Mouse (Mus musculus) kidney, embryonic 15.5 days (tissue): Measurements from ENCODE around the gene Arhgef17. TPM values are rescaled to one million over a fixed set of nuclear protein-coding genes. Genes with fewer than 3 reads are reported as not detected.
A peak's percentile ranks its signal among the peaks of the same experiment; 100 is the strongest.

Experiments
- ATAC-seq: fragments of 200-750 bp; cut with Nextera tagmentation; replicated peaks from 2 replicates; pipeline ENCODE4 v1.8.0; 2017; ENCODE audit warnings: moderate TSS enrichment; ENCODE audit not compliant: low FRiP score
- H3K27ac ChIP-seq: fragments of 300-500 bp; sonication (generic); 2 replicates; pipeline ENCODE4 v1.5.1; 2015; ENCODE audit warnings: mild to moderate bottlenecking, inconsistent platforms
- H3K27me3 ChIP-seq: fragments of 300-500 bp; sonication (generic); 2 replicates; pipeline ENCODE4 v1.6.1; 2015; ENCODE audit warnings: inconsistent platforms
- H3K36me3 ChIP-seq: fragments of 300-500 bp; sonication (generic); 2 replicates; pipeline ENCODE4 v1.6.1; 2015; ENCODE audit warnings: inconsistent platforms
- H3K4me1 ChIP-seq: fragments of 300-500 bp; sonication (generic); 2 replicates; pipeline ENCODE4 v1.6.1; 2015; ENCODE audit warnings: inconsistent platforms
- H3K4me2 ChIP-seq: fragments of 300-500 bp; sonication (generic); 2 replicates; pipeline ENCODE4 v1.6.1; 2015; ENCODE audit warnings: moderate library complexity, mild to moderate bottlenecking, inconsistent platforms
- H3K4me3 ChIP-seq: fragments of 300-500 bp; sonication (generic); replicated peaks from 2 replicates; pipeline ENCODE4 v1.5.1; 2015; ENCODE audit warnings: mild to moderate bottlenecking, inconsistent platforms
- H3K9ac ChIP-seq: fragments of 300-500 bp; sonication (generic); 2 replicates; pipeline ENCODE4 v1.6.1; 2015; ENCODE audit warnings: mild to moderate bottlenecking, inconsistent platforms
- H3K9me3 ChIP-seq: fragments of 300-500 bp; sonication (generic); replicated peaks from 2 replicates; pipeline ENCODE4 v1.6.1; 2016; ENCODE audit warnings: inconsistent platforms
- whole genome bisulfite sequencing: fragments of 180-500 bp; shearing (Covaris S2); methylation state at CpG from one replicate; pipeline ENCODE4 v1.1.7; 2015; ENCODE audit warnings: mixed read lengths; 5-methylcytosine and 5-hydroxymethylcytosine counted together
- polyA plus RNA-seq: library from polyadenylated mRNA; unstranded; fragments of >200 nt; fragmentation: Nextera tagmentation; extraction: Ambion mirVana; gene quantifications from 2 replicates; pipeline ENCODE4 v1.2.1, GENCODE M21; 2015

Gene Arhgef17
- polyA plus RNA-seq, 1 experiment from 2014 or later = 12.2 TPM

- Histone ChIP-seq H3K9me3 (no peaks in the 10 kb centered on the region), H3K4me3 (no peak overlapping the region), H3K9ac (no peak overlapping the region), H3K27me3 (no peaks in the 10 kb centered on the region), H3K27ac (no peak overlapping the region), H3K36me3 (no peaks in the 10 kb centered on the region), H3K4me2 (no peak overlapping the region), H3K4me1 (peaks cover 15% of the 10 kb centered on the region)
- WGBS = 78% methylated on average over 3 of the region's 3 CpGs
- ATAC-seq = no peak
Measured at GRCm38 (mm10) chr7:100937481-100937880, 5.6 kb upstream of the Arhgef17 start.

- H3K4me3 ChIP-seq = no peak overlapping the region
- H3K36me3 ChIP-seq = peaks cover 9% of the 10 kb centered on the region
- H3K4me1 ChIP-seq = peaks cover 37% of the 10 kb centered on the region
- H3K9ac ChIP-seq = 0 out of 2 replicates have a peak overlapping the region, but pooled peaks have one; percentile 15
- H3K4me2 ChIP-seq = 0 out of 2 replicates have a peak overlapping the region, but pooled peaks have one; percentile 87
- H3K27me3 ChIP-seq = no peaks in the 10 kb centered on the region
- H3K27ac ChIP-seq = peak overlapping the region; percentile 100; the same call in 1 of the 2 replicates
- no peaks in the 10 kb centered on the region for H3K9me3 ChIP-seq
- ATAC-seq = no peak
Measured at GRCm38 (mm10) chr7:100933520-100933919, 1.6 kb upstream of the Arhgef17 start.

- peak; percentile 93 for ATAC-seq
- peak overlapping the region; percentile 95 for H3K9ac ChIP-seq
- H3K27ac ChIP-seq = peak overlapping the region; percentile 100
- H3K27me3 ChIP-seq = no peaks in the 10 kb centered on the region
- H3K4me1 ChIP-seq = peaks cover 47% of the 10 kb centered on the region
- no peaks in the 10 kb centered on the region for H3K9me3 ChIP-seq
- peak overlapping the region; percentile 83 for H3K4me3 ChIP-seq
- H3K36me3 ChIP-seq = peaks cover 14% of the 10 kb centered on the region
- H3K4me2 ChIP-seq = peak overlapping the region; percentile 87
- under 1% methylated on average over 27 of the region's 27 CpGs for WGBS
Measured at GRCm38 (mm10) chr7:100932481-100933007, 637 bp upstream of the Arhgef17 start.

DNA sequence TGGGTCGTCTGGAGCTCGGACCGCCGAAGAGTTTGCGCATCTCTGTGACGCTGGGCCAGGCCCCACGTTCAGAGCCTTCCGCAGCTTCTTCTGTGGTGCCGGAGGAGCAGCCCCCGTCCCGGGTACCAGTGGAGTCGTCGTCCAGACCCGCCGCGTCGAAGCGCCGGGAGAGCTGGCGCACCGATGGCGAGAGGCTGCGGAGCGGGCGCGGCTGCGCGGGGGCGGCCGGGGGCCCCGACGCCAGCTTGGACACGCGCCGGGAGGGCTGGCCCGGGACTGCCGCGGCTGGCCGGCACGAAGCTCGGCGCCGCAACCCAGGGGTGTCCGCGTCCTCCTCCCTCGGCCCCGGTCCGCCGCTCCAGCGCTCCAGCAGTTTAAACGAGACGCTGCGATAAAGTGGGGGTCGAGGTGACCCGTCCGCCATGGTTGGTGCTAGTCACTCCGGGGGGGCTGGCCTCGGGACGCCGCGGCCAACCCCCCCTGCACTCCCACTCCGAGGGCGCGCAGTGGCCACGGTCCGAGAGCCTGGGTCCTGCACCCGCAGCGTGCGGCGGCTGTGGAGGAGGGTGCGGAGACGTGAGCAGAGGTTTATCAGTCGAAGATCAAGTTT is 486 bp downstream of the Arhgef17 start:
- no peaks in the 10 kb centered on the region for H3K9me3 ChIP-seq
- peak overlapping the region; percentile 100 for H3K27ac ChIP-seq
- H3K9ac ChIP-seq = peak overlapping the region; percentile 95
- under 1% methylated on average over 71 of the region's 73 CpGs for WGBS
- peak overlapping the region; percentile 87 for H3K4me2 ChIP-seq
- H3K36me3 ChIP-seq = peaks cover 14% of the 10 kb centered on the region
- H3K27me3 ChIP-seq = no peaks in the 10 kb centered on the region
- peak overlapping the region; percentile 83 for H3K4me3 ChIP-seq
- peak; percentile 11 for ATAC-seq
- H3K4me1 ChIP-seq = peaks cover 58% of the 10 kb centered on the region

DNA sequence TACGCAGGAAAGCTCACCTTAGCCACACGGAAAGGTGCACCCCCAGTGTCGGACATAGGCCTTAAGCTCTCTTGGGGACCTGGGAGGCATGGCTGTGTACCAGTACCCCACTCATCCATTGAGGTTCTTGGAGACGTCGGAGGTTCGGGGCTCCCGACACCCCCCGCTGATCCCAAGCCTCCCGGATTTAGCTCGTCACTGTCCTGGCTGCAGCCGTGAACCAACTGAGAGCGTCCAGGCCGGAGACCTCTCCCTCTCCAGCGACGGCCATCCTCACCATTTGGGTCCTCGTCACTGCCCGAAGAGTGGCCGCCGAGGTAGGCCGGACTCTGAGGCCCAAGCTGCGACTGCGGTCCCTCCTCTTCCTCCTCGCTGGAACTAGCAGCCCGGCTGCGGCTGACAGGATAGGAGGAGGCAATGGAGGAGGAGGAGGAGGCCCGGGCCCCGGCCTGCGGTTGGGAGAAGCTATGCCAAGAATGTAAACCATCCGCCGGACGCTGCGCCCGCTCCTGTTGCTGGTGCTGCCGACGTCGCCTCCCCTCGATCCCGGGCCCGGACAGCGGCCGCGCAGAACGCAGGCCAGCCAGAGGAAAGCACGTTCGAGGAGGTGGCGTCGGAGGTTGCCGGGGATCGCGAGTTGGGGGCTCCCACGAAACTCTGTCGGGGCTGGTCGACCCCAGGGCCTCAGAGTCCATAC is 1.1 kb downstream of the Arhgef17 start:
- peaks cover 65% of the 10 kb centered on the region for H3K4me1 ChIP-seq
- no peak for ATAC-seq
- 5% methylated on average over 53 of the region's 53 CpGs for WGBS

GRCm38 (mm10) chr7:100929639-100930303 is 2.1 kb downstream of the Arhgef17 start:
- no peak overlapping the region; the same call in 1 of the 2 replicates for H3K27ac ChIP-seq

More for the DNA sequence above, 1.1 kb downstream of the Arhgef17 start:
- H3K27me3 ChIP-seq = no peaks in the 10 kb centered on the region
- H3K27ac ChIP-seq = peak overlapping the region; percentile 100
- no peaks in the 10 kb centered on the region for H3K9me3 ChIP-seq
- H3K36me3 ChIP-seq = peaks cover 14% of the 10 kb centered on the region
- peak overlapping the region; percentile 95 for H3K9ac ChIP-seq
- H3K4me3 ChIP-seq = peak overlapping the region; percentile 83
- peak overlapping the region; percentile 87 for H3K4me2 ChIP-seq

GRCm38 (mm10) chr7:100928456-100928855 is 3.5 kb downstream of the Arhgef17 start:
- Histone ChIP-seq H3K4me1 (peaks cover 86% of the 10 kb centered on the region), H3K27ac (no peak overlapping the region)
- no peak for ATAC-seq

More at GRCm38 (mm10) chr7:100929639-100930303, 2.1 kb downstream of the Arhgef17 start:
- peaks cover 19% of the 10 kb centered on the region for H3K36me3 ChIP-seq
- peaks cover 75% of the 10 kb centered on the region for H3K4me1 ChIP-seq
- no peaks in the 10 kb centered on the region for H3K9me3 ChIP-seq
- 60% methylated on average over 19 of the region's 19 CpGs for WGBS
- H3K4me2 ChIP-seq = peak overlapping the region; percentile 87
- peak overlapping the region; percentile 95 for H3K9ac ChIP-seq
- H3K27me3 ChIP-seq = no peaks in the 10 kb centered on the region
- ATAC-seq = no peak
- H3K4me3 ChIP-seq = peak overlapping the region; percentile 83

DNA sequence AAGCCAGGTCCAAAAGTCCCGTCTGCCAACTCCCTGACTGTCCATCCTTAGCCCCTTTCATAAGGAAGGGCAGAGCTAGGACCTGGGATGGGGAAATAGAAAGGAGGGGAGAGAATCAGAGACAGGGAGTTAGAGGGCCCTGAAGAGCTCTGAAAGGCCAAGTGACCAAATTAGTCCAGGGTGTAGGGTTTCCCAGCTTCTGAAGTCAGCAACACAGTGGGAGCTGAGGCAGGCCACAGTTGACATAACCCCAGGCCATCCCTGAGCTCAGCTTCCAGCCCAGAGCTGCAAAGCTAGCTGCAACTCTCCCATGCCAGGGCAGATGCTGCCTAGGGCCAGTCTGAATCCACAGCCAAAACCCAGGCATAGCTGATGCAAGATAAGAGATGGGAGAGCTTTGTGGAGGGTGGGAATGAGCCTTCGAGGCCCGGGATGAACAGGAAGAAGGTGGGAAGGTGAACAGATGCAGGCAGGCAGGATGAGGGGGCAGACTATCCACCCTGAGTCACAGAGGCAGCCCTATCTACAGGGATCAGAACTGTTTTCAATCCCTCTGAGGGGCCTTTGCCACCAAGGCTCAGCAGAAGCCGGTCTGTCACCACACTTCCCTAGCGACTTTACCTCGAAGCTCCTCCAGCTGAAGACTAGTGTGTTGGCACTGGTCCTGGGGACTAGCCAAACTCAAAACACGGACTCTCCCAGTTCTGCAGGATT is 4.5 kb downstream of the Arhgef17 start:
- WGBS = 7% methylated on average over 7 of the region's 7 CpGs
- Histone ChIP-seq H3K9ac (peak overlapping the region; percentile 95), H3K27me3 (no peaks in the 10 kb centered on the region), H3K4me1 (peaks cover 89% of the 10 kb centered on the region), H3K4me3 (peak overlapping the region; percentile 83), H3K27ac (peak overlapping the region; percentile 24), H3K4me2 (peak overlapping the region; percentile 87), H3K9me3 (no peaks in the 10 kb centered on the region), H3K36me3 (peaks cover 38% of the 10 kb centered on the region)
- peak; percentile 6; the same call in 1 of the 2 replicates for ATAC-seq

More at GRCm38 (mm10) chr7:100928456-100928855, 3.5 kb downstream of the Arhgef17 start:
- H3K36me3 ChIP-seq = peaks cover 30% of the 10 kb centered on the region
- H3K9ac ChIP-seq = peak overlapping the region; percentile 95
- peak overlapping the region; percentile 87 for H3K4me2 ChIP-seq
- no peaks in the 10 kb centered on the region for H3K9me3 ChIP-seq
- peak overlapping the region; percentile 83 for H3K4me3 ChIP-seq
- no peaks in the 10 kb centered on the region for H3K27me3 ChIP-seq
- 38% methylated on average over 9 of the region's 9 CpGs for WGBS

DNA sequence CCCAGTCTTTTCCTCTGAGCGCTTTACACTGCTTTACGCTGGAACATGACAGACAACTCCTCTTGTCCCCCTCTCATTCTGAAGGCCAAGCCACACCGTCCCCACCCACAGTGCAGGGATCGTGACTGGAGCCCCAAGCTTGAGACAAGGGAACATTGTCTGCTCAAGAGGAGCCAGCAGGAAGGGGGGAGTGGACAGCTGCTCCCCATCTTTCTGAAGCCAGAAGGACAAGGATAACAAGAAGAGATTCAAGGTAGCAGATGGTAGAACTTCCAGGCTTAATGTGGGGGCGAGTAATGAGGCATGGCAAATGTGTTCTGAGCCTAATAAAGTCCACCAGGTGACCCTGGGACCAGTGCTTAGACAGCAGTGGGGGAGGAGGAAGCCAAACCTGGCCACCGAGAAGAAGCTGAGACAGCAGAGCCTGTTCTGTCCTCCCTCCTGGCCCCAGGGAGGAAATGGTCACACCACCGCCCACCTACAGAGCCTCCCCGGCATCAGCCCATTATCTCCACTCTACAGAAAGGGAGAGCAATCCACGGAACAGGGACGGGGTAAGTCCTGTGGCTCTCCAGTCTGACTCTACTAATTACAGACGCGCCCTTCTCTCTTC is 5.5 kb downstream of the Arhgef17 start:
- H3K36me3 ChIP-seq = peaks cover 49% of the 10 kb centered on the region
- no peaks in the 10 kb centered on the region for H3K27me3 ChIP-seq
- peak overlapping the region; percentile 87 for H3K4me2 ChIP-seq
- peaks cover 96% of the 10 kb centered on the region for H3K4me1 ChIP-seq
- no peaks in the 10 kb centered on the region for H3K9me3 ChIP-seq
- H3K4me3 ChIP-seq = peak overlapping the region; percentile 83
- peak overlapping the region; percentile 95 for H3K9ac ChIP-seq
- WGBS = 7% methylated on average over 12 of the region's 12 CpGs
- ATAC-seq = peak; percentile 23; the same call in 1 of the 2 replicates
- peak overlapping the region; percentile 24 for H3K27ac ChIP-seq

- ATAC-seq = no peak
- 35% methylated on average over 10 of the region's 10 CpGs for WGBS
- H3K4me3 ChIP-seq = peak overlapping the region; percentile 83
- H3K4me2 ChIP-seq = peak overlapping the region; percentile 87
- H3K27ac ChIP-seq = peak overlapping the region; percentile 7; the same call in 1 of the 2 replicates
- peaks cover 100% of the 10 kb centered on the region for H3K4me1 ChIP-seq
- no peaks in the 10 kb centered on the region for H3K27me3 ChIP-seq
- no peaks in the 10 kb centered on the region for H3K9me3 ChIP-seq
- 0 out of 2 replicates have a peak overlapping the region, but pooled peaks have one; percentile 12 for H3K9ac ChIP-seq
- peaks cover 55% of the 10 kb centered on the region for H3K36me3 ChIP-seq
Measured at GRCm38 (mm10) chr7:100924674-100925445, 7.0 kb downstream of the Arhgef17 start.
